Mouse (Mus musculus) liver, embryonic 11.5 days (tissue): ENCODE results near the gene Apol9b. TPM values are rescaled to one million over a fixed set of nuclear protein-coding genes. Genes with fewer than 3 reads are reported as not detected.
"Not testable (repeated sequence)": the region's sequence is repeated elsewhere in the genome, so short reads cannot be mapped to it uniquely, and the experiment has no call there.

ENCODE experiments used
- ATAC-seq: fragments of 200-750 bp; cut with Nextera tagmentation; replicated peaks from 2 replicates; pipeline ENCODE4 v1.8.0; 2017; ENCODE audit warnings: moderate number of reproducible peaks, mild to moderate bottlenecking, moderate TSS enrichment, moderate library complexity; ENCODE audit not compliant: low FRiP score
- DNase-seq: peaks from one replicate; pipeline ENCODE4 v3.0.0-alpha.2; 2017; ENCODE audit warnings: low spot score
- H3K27ac ChIP-seq: fragments of 300-500 bp; sonication (generic); 2 replicates; pipeline ENCODE4 v1.5.1; 2014; ENCODE audit warnings: mild to moderate bottlenecking, low read depth, low read length, control low read depth
- H3K27me3 ChIP-seq: fragments of 300-500 bp; sonication (generic); replicated peaks from 2 replicates; pipeline ENCODE4 v1.6.1; 2014; ENCODE audit warnings: low read length, mixed read lengths; ENCODE audit not compliant: control insufficient read depth, insufficient read depth
- H3K36me3 ChIP-seq: fragments of 300-500 bp; sonication (generic); 2 replicates; pipeline ENCODE4 v1.6.1; 2014; ENCODE audit warnings: mild to moderate bottlenecking, low read length, moderate library complexity, mixed read lengths; ENCODE audit not compliant: control insufficient read depth, insufficient read depth
- H3K4me1 ChIP-seq: fragments of 300-500 bp; sonication (generic); replicated peaks from 2 replicates; pipeline ENCODE4 v1.6.1; 2014; ENCODE audit warnings: low read length, mixed read lengths; ENCODE audit not compliant: control insufficient read depth, insufficient read depth
- H3K4me2 ChIP-seq: fragments of 300-500 bp; sonication (generic); 2 replicates; pipeline ENCODE4 v1.6.1; 2014; ENCODE audit warnings: mild to moderate bottlenecking, control low read depth, moderate library complexity
- H3K4me3 ChIP-seq: fragments of 300-500 bp; sonication (generic); 2 replicates; pipeline ENCODE4 v1.5.1; 2014; ENCODE audit warnings: low read depth, low read length, control low read depth
- H3K9ac ChIP-seq: fragments of 300-500 bp; sonication (generic); 2 replicates; pipeline ENCODE4 v1.6.1; 2014; ENCODE audit warnings: low read depth, low read length, control low read depth
- H3K9me3 ChIP-seq: fragments of 300-500 bp; sonication (generic); 2 replicates; pipeline ENCODE4 v1.6.1; 2016; ENCODE audit warnings: low read length, inconsistent platforms, mixed read lengths; ENCODE audit not compliant: control insufficient read depth
- WGBS: fragments of 180-500 bp; shearing (Covaris S2); extraction: QIAGEN DNeasy Blood & Tissue Kit; methylation state at CpG from one replicate; pipeline ENCODE4 v1.1.7; 2014; 5-methylcytosine and 5-hydroxymethylcytosine counted together
- polyA plus RNA-seq: library from polyadenylated mRNA; unstranded; fragments of >200 nt; fragmentation: Nextera tagmentation; extraction: Ambion mirVana; gene quantifications from 2 replicates; pipeline ENCODE4 v1.2.1, GENCODE M21; 2014

Apol9b gene
- polyA plus RNA-seq, 1 experiment from 2014 or later, result not detected

- not testable (repeated sequence) for ATAC-seq, DNase-seq, H3K4me3 ChIP-seq, H3K27ac ChIP-seq, H3K9me3 ChIP-seq, H3K36me3 ChIP-seq, H3K9ac ChIP-seq, H3K4me1 ChIP-seq, H3K27me3 ChIP-seq, H3K4me2 ChIP-seq
- 20% methylated on average over 2 of the region's 10 CpGs for WGBS
Observed at GRCm38 (mm10) chr15:77724208-77724911, 4.5 kb upstream of the Apol9b start.

GRCm38 (mm10) chr15:77725393-77726020 lies 3.3 kb upstream of the Apol9b start:
- H3K9ac ChIP-seq, H3K27ac ChIP-seq, ATAC-seq, H3K4me3 ChIP-seq, DNase-seq, H3K36me3 ChIP-seq, H3K4me1 ChIP-seq, H3K4me2 ChIP-seq, H3K9me3 ChIP-seq, H3K27me3 ChIP-seq: not testable (repeated sequence)
- WGBS, result 67% methylated on average over 5 of the region's 6 CpGs

GRCm38 (mm10) chr15:77727139-77727538 lies 1.7 kb upstream of the Apol9b start:
- not testable (repeated sequence) for ATAC-seq, H3K4me2 ChIP-seq, H3K9me3 ChIP-seq, DNase-seq, H3K36me3 ChIP-seq, H3K27ac ChIP-seq, H3K27me3 ChIP-seq, H3K9ac ChIP-seq, H3K4me1 ChIP-seq, H3K4me3 ChIP-seq
- 12% methylated on average over 3 of the region's 3 CpGs for WGBS

- not testable (repeated sequence) for H3K4me1 ChIP-seq, ATAC-seq, H3K4me2 ChIP-seq, H3K9me3 ChIP-seq, DNase-seq, H3K27me3 ChIP-seq, H3K36me3 ChIP-seq, H3K27ac ChIP-seq, H3K9ac ChIP-seq, H3K4me3 ChIP-seq
- WGBS, result 76% methylated on average over 3 of the region's 3 CpGs
Observed at GRCm38 (mm10) chr15:77727745-77728144, 1.1 kb upstream of the Apol9b start.

- H3K4me2 ChIP-seq, result no peak overlapping the region
- no peaks in the 10 kb centered on the region for H3K27me3 ChIP-seq
- WGBS, result 85% methylated on average over 5 of the region's 5 CpGs
- ATAC-seq (no peak), DNase-seq (no peak)
- no peak overlapping the region for H3K27ac ChIP-seq
- no peaks in the 10 kb centered on the region for H3K9me3 ChIP-seq
- H3K4me1 ChIP-seq, result no peaks in the 10 kb centered on the region
- no peaks in the 10 kb centered on the region for H3K36me3 ChIP-seq
- no peak overlapping the region for H3K9ac ChIP-seq
- no peak overlapping the region for H3K4me3 ChIP-seq
Observed at GRCm38 (mm10) chr15:77731605-77732004, 2.8 kb downstream of the Apol9b start.

- WGBS, result 65% methylated on average over 10 of the region's 10 CpGs
- not testable (repeated sequence) for H3K9me3 ChIP-seq, H3K4me2 ChIP-seq, H3K27me3 ChIP-seq, DNase-seq, H3K4me3 ChIP-seq, H3K9ac ChIP-seq, H3K36me3 ChIP-seq, H3K4me1 ChIP-seq, H3K27ac ChIP-seq, ATAC-seq
Observed at GRCm38 (mm10) chr15:77732851-77733250, 4.0 kb downstream of the Apol9b start.

GRCm38 (mm10) chr15:77733380-77733779 lies 4.5 kb downstream of the Apol9b start:
- DNase-seq, ATAC-seq, H3K9me3 ChIP-seq, H3K4me1 ChIP-seq, H3K9ac ChIP-seq, H3K4me3 ChIP-seq, H3K4me2 ChIP-seq, H3K36me3 ChIP-seq, H3K27me3 ChIP-seq, H3K27ac ChIP-seq: not testable (repeated sequence)
- WGBS, result 62% methylated on average over 8 of the region's 8 CpGs

- H3K9ac ChIP-seq, H3K36me3 ChIP-seq, H3K27ac ChIP-seq, H3K27me3 ChIP-seq, DNase-seq, H3K9me3 ChIP-seq, H3K4me2 ChIP-seq, H3K4me3 ChIP-seq, H3K4me1 ChIP-seq, ATAC-seq: not testable (repeated sequence)
- 54% methylated on average over 4 of the region's 4 CpGs for WGBS
Observed at GRCm38 (mm10) chr15:77733903-77734302, 5.1 kb downstream of the Apol9b start.
